Mouse (Mus musculus): ENCODE data around the gene 1700025G04Rik.

GRCm38 (mm10) chr1:151988066-151988465 is 101.9 kb downstream of the 1700025G04Rik start:
- TF ChIP-seq CTCF (IDR thresholded peaks at IDR 0.05; ENCODE audit: low read depth) (no peak), EP300 (optimal IDR thresholded peaks at IDR 0.05) (no peak)
